Mouse (Mus musculus): ENCODE measurements around the gene Iqgap3. TPM values are rescaled to one million over a fixed set of nuclear protein-coding genes. Genes with fewer than 3 reads are reported as not detected.

Gene Iqgap3
- 1.8 and 2.3 TPM in 2 replicates for polyA plus RNA-seq (2015; fragmentation: Nextera tagmentation; extraction: Ambion mirVana)

DNA sequence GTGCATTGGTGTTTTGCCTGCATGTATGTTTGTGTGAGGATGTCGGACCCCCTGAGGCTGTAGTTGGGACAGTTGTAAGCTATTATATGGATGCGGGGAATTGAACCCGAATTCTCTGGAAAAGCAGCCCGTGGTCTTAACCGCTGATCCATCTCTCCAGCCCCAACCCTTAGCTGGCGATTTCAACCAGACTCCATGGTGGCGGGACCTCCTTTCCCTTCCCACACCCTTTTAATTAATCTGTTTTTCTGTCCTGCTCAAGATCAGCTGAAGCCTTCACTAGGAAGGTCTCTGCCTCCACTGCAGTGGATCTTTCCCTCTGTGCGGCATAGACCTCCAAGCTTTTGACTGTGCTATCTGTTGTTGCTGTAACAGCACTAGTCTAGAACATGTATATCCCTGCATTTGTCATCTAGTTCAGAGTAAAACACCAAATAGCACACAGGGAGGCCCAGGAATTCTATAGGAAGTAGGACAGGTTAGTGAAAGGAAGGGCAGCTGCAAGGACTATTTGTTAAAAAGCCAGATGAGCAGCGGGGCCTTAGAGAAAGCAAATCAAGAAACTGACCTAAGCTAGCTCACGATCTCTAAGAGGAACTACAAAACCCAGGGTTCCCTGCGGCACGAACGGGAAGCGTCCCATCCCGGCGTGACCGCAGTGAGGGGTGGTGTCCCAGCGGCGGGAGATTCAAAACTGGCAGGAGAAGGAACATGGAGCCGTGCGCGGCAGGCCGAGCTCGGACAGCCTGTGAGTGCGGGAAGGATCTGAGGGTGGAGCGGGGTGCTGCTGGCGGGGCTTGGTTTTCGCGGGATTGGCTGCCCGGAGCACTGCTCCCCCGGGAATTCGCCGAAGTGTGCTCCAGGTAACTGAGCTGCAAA is at the start of gene Iqgap3:
TSS of gene Iqgap3 (plus strand) at position 627 of the 879 bp plus-strand sequence.
- Histone ChIP-seq H3K4me2 (ENCODE audit: low read length) (peak within 1 kb of the TSS; percentile 85), H3K9me3 (replicated peaks; ENCODE audit: control insufficient read depth, low read length, poor library complexity, severe bottlenecking) (no peaks in the 10 kb centered on the region), H3K4me1 (ENCODE audit: control insufficient read depth, insufficient read depth, low read length) (0 out of 2 replicates have a peak, but pooled peaks cover 3% of the 10 kb centered on the region), H3K4me3 (ENCODE audit: low read depth, low read length) (peak within 1 kb of the TSS; percentile 38), H3K27ac (ENCODE audit: low read length) (peak within 1 kb of the TSS; percentile 31), H3K27me3 (ENCODE audit: control insufficient read depth, insufficient read depth, low read depth, low read length) (no peaks in the 10 kb centered on the region), H3K9ac (ENCODE audit: low read depth, low read length) (peak within 1 kb of the TSS; percentile 18), H3K36me3 (ENCODE audit: control insufficient read depth, insufficient read depth, low read length) (no peaks in the 10 kb centered on the region)
- ATAC-seq = peak; percentile 93
- 20% methylated on average over 33 of the region's 33 CpGs for WGBS

DNA sequence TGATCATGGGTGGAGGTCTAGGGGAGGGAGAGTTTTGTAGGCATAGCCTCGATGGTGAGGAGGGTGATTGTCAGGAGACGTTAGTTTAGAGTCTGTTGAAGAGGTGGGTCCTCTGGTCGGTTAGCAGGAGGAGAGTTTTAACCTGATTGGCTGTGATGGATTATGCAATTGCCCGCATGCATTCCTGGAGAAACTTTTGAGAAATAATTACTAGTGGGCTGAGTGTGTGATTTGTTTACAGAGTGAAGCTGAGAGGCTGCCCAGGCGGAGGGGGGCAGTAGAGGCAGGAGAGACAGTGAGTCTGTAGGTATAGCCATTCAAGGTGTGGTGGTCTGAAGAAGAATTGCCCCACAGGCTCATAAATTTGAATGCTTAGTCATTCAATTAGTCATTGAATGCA is 48.3 kb upstream of the Iqgap3 start:
- no peak overlapping the region for H3K4me2 ChIP-seq (ENCODE audit: low read length)
- peaks cover 14% of the 10 kb centered on the region; the same call in 1 of the 2 replicates for H3K27me3 ChIP-seq (ENCODE audit: control insufficient read depth, insufficient read depth, low read depth, low read length)
- no peaks in the 10 kb centered on the region for H3K9me3 ChIP-seq (replicated peaks; ENCODE audit: control insufficient read depth, low read length, poor library complexity, severe bottlenecking)
- 76% methylated on average over 5 of the region's 5 CpGs for WGBS
- ATAC-seq = no peak
- H3K27ac ChIP-seq (ENCODE audit: low read length) = no peak overlapping the region
- no peaks in the 10 kb centered on the region for H3K4me1 ChIP-seq (ENCODE audit: control insufficient read depth, insufficient read depth, low read length)
- no peak overlapping the region for H3K4me3 ChIP-seq (ENCODE audit: low read depth, low read length)
- no peaks in the 10 kb centered on the region for H3K36me3 ChIP-seq (ENCODE audit: control insufficient read depth, insufficient read depth, low read length)
- H3K9ac ChIP-seq (ENCODE audit: low read depth, low read length) = no peak overlapping the region

DNA sequence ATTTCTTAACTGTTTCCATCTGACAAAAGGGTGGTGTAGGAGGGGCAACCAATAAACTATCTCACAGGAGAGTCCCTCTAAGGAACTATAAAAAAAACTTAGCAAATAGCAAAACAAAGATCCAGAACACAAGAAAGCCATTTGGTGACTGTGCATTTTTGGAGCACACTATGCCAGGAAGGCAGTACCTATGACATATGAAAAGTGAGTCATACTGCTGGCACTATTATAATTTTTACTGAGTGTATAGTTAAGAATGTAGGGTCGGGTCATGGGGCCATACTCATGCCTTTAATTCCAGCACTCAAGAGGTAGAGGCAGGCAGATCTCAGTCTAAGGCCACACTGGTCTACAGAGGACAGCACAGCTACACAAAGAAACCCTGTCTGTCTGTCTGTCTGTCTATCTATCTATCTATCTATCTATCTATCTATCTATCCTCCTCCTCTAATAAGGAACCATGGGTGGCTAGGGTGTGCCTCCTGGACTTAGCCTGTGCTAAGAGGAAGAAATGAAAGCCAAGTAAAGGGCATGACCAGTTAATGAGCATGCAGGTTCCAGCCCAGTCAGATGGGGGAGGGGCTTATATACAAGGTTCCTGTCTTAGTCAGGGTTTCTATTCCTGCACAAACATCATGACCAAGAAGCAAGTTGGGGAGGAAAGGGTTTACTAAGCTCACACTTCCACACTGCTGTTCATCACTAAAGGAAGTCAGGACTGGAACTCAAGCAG is 46.0 kb upstream of the Iqgap3 start:
- Histone ChIP-seq H3K9me3 (replicated peaks; ENCODE audit: control insufficient read depth, low read length, poor library complexity, severe bottlenecking) (no peaks in the 10 kb centered on the region), H3K4me1 (ENCODE audit: control insufficient read depth, insufficient read depth, low read length) (no peaks in the 10 kb centered on the region), H3K36me3 (ENCODE audit: control insufficient read depth, insufficient read depth, low read length) (no peaks in the 10 kb centered on the region), H3K9ac (ENCODE audit: low read depth, low read length) (no peak overlapping the region), H3K4me2 (ENCODE audit: low read length) (no peak overlapping the region), H3K27me3 (ENCODE audit: control insufficient read depth, insufficient read depth, low read depth, low read length) (peaks cover 17% of the 10 kb centered on the region), H3K4me3 (ENCODE audit: low read depth, low read length) (no peak overlapping the region), H3K27ac (ENCODE audit: low read length) (no peak overlapping the region)
- WGBS = 77% methylated on average over 1 of the region's 1 CpGs
- ATAC-seq = no peak

DNA sequence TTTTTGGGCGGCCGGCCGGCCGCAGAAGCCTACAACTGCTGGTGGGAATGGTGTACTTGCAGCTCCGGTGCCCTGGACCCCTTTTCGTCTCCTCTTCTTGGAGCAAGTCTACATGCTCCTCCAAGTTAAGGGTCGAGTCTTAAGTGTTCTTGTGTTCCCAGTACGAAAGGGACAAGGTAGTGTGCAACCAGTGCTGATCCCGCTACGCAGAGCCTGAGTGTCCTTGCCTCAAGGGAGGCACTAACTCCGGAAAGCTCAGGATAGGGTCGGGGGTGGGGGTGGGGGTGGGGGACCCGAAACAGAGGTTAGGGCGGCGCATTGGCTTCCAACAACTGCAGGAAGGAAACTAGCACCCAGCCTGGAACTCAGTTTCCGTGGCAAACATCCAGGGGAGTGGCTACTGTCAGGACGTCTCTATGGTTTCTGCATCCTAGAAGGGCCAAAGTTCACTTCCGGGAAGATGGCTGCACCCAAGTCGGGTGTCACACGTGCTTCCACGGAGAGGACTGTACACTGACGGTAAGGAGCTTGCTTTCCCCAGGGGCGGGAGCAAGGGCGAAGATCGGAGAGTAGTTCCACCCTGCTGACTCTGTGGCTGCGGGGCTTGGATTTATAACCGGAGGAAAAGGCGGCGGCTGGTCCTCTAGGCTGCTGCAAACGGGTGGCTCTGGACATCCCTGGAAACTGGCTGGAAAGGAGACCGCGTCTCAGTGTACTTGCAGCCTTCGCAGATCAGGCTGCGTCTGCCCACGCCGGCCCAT is 38.9 kb upstream of the Iqgap3 start, which contains the start of gene Gpatch4:
TSS of gene Gpatch4 (plus strand) at position 448 of the 761 bp plus-strand sequence.
- H3K4me1 ChIP-seq (ENCODE audit: control insufficient read depth, insufficient read depth, low read length) = peaks cover 15% of the 10 kb centered on the region
- peak within 1 kb of the TSS; percentile 64 for H3K27ac ChIP-seq (ENCODE audit: low read length)
- H3K9ac ChIP-seq (ENCODE audit: low read depth, low read length) = peak within 1 kb of the TSS; percentile 67
- 10% methylated on average over 36 of the region's 36 CpGs for WGBS
- H3K9me3 ChIP-seq (replicated peaks; ENCODE audit: control insufficient read depth, low read length, poor library complexity, severe bottlenecking) = no peaks in the 10 kb centered on the region
- peak within 1 kb of the TSS; percentile 58 for H3K4me2 ChIP-seq (ENCODE audit: low read length)
- ATAC-seq = peak; percentile 96
- H3K27me3 ChIP-seq (ENCODE audit: control insufficient read depth, insufficient read depth, low read depth, low read length) = peaks cover 11% of the 10 kb centered on the region
- peak within 1 kb of the TSS; percentile 61 for H3K4me3 ChIP-seq (ENCODE audit: low read depth, low read length)
- no peaks in the 10 kb centered on the region for H3K36me3 ChIP-seq (ENCODE audit: control insufficient read depth, insufficient read depth, low read length)

DNA sequence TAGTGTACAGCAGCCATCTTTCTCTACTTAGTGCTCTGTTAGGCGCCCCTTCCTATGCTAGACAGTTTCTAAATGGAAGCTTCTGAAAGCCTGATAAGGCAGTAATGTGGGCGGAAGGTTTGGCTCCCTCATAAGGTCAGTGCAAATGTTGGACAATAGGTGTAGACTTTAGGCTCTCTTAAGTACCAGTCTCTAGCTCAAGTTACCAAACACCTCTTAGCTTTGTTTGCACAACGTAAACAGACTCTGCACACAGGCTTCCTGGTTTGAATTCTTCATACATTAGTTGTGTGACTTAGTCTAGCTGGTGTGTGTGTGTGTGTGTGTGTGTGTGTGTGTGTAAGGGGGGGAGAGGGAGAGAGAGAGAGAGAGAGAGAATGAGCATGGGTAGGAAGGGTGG is 32.2 kb upstream of the Iqgap3 start:
- no peaks in the 10 kb centered on the region for H3K9me3 ChIP-seq (replicated peaks; ENCODE audit: control insufficient read depth, low read length, poor library complexity, severe bottlenecking)
- peaks cover 15% of the 10 kb centered on the region for H3K36me3 ChIP-seq (ENCODE audit: control insufficient read depth, insufficient read depth, low read length)
- 89% methylated on average over 3 of the region's 3 CpGs for WGBS
- H3K4me2 ChIP-seq (ENCODE audit: low read length) = no peak overlapping the region
- no peak overlapping the region for H3K9ac ChIP-seq (ENCODE audit: low read depth, low read length)
- H3K27ac ChIP-seq (ENCODE audit: low read length) = no peak overlapping the region
- peaks cover 4% of the 10 kb centered on the region for H3K4me1 ChIP-seq (ENCODE audit: control insufficient read depth, insufficient read depth, low read length)
- no peak for ATAC-seq
- no peaks in the 10 kb centered on the region for H3K27me3 ChIP-seq (ENCODE audit: control insufficient read depth, insufficient read depth, low read depth, low read length)
- no peak overlapping the region for H3K4me3 ChIP-seq (ENCODE audit: low read depth, low read length)

DNA sequence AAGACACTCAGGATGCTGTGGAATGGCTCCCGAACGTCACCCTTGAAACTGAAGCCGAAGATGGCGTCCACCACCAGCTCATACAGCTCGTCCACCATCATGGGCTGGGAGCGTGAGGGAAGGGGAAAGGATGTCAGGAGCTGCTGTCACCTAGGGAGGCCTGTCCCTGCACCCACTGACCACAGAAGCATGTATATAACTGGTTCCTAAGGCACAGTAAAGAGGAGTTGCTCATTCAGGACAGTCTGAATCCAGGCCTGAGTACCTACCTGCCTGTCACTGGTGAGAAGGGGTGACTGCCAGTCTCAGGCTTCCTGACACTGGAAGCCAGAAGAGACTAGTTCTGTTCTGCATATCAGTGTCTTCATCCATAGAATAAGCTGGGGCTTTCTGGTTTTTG is 24.7 kb upstream of the Iqgap3 start:
- 83% methylated on average over 6 of the region's 6 CpGs for WGBS
- H3K27ac ChIP-seq (ENCODE audit: low read length) = no peak overlapping the region
- peaks cover 12% of the 10 kb centered on the region for H3K4me1 ChIP-seq (ENCODE audit: control insufficient read depth, insufficient read depth, low read length)
- peak overlapping the region; percentile 92; the same call in 1 of the 2 replicates for H3K9ac ChIP-seq (ENCODE audit: low read depth, low read length)
- H3K4me2 ChIP-seq (ENCODE audit: low read length) = peak overlapping the region; percentile 73
- ATAC-seq = no peak
- H3K36me3 ChIP-seq (ENCODE audit: control insufficient read depth, insufficient read depth, low read length) = peaks cover 19% of the 10 kb centered on the region
- no peaks in the 10 kb centered on the region for H3K27me3 ChIP-seq (ENCODE audit: control insufficient read depth, insufficient read depth, low read depth, low read length)
- no peaks in the 10 kb centered on the region for H3K9me3 ChIP-seq (replicated peaks; ENCODE audit: control insufficient read depth, low read length, poor library complexity, severe bottlenecking)
- peak overlapping the region; percentile 89; the same call in 1 of the 2 replicates for H3K4me3 ChIP-seq (ENCODE audit: low read depth, low read length)

DNA sequence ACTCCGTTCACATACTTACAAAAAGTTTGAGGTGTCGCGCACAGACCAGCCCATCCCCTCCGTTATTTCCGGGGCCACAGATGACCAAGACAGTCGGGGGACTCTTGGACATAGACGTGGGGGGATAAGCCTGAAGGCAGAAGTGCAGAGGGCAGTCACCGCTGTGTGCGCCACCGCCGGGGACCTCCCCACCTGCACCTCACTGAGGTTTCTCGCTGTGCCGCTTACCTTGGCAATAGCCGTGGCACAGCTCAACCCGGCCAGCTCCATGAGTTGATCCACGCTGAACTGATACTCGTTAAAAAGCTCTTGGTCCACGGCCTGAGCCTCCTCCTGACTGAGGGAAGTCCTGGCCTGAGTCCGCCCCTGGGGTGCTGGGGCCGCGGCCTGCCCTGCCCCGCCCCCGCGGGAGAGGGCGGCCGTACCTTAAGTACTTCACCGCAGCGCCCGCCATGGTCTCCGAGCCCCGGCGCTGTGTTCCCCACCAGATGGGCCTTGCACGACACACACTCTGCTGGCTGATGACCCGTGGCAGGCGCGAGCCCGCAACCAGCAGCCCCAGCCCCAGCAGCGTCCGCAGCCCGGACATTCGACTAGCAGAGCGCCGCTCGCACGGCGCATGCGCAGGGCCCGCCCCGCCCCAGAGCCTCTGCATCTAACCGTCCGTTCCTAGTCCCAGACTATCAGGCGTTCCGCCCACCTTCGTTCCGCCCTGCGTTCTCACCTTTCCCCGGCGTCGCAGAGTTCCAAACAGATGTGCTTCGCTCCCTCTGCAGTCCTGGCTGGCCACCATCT is 23.7 kb upstream of the Iqgap3 start, which contains the start of gene Naxe:
TSS of gene Naxe (minus strand) at position 594 of the 795 bp plus-strand sequence.
- peak within 1 kb of the TSS; percentile 89 for H3K4me3 ChIP-seq (ENCODE audit: low read depth, low read length)
- H3K27ac ChIP-seq (ENCODE audit: low read length) = peak within 1 kb of the TSS; percentile 76
- WGBS = under 1% methylated on average over 48 of the region's 60 CpGs

DNA sequence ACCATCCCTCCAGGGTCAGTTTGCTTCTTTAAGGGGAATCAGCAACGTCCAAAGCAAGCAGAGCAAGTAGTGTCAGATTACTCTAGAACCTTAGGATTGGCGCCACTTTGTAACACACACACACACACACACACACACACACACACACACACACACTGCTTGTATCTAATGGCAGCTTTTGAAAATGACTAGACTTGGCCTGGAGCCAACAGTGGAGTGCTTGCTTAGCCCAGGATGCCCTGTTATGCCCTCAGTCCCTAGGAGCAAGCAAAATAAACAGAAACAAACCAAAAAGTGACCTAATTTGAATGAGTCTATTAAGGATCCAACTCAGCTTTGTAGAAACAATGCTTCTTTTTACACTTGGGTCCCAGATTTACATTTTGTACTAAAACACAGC is 13.4 kb upstream of the Iqgap3 start:
- no peak overlapping the region for H3K4me3 ChIP-seq (ENCODE audit: low read depth, low read length)
- no peaks in the 10 kb centered on the region for H3K9me3 ChIP-seq (replicated peaks; ENCODE audit: control insufficient read depth, low read length, poor library complexity, severe bottlenecking)
- H3K4me2 ChIP-seq (ENCODE audit: low read length) = no peak overlapping the region
- H3K9ac ChIP-seq (ENCODE audit: low read depth, low read length) = no peak overlapping the region
- WGBS = 32% methylated on average over 2 of the region's 2 CpGs
- ATAC-seq = no peak
- no peaks in the 10 kb centered on the region for H3K4me1 ChIP-seq (ENCODE audit: control insufficient read depth, insufficient read depth, low read length)
- no peaks in the 10 kb centered on the region for H3K36me3 ChIP-seq (ENCODE audit: control insufficient read depth, insufficient read depth, low read length)
- H3K27me3 ChIP-seq (ENCODE audit: control insufficient read depth, insufficient read depth, low read depth, low read length) = no peaks in the 10 kb centered on the region
- H3K27ac ChIP-seq (ENCODE audit: low read length) = no peak overlapping the region

More for the DNA sequence above, 23.7 kb upstream of the Iqgap3 start, which contains the start of gene Naxe:
- H3K36me3 ChIP-seq (ENCODE audit: control insufficient read depth, insufficient read depth, low read length) = peaks cover 11% of the 10 kb centered on the region
- peak within 1 kb of the TSS; percentile 73 for H3K4me2 ChIP-seq (ENCODE audit: low read length)
- peak; percentile 95 for ATAC-seq
- H3K9me3 ChIP-seq (replicated peaks; ENCODE audit: control insufficient read depth, low read length, poor library complexity, severe bottlenecking) = no peaks in the 10 kb centered on the region
- peaks cover 12% of the 10 kb centered on the region for H3K4me1 ChIP-seq (ENCODE audit: control insufficient read depth, insufficient read depth, low read length)
- no peaks in the 10 kb centered on the region for H3K27me3 ChIP-seq (ENCODE audit: control insufficient read depth, insufficient read depth, low read depth, low read length)
- peak within 1 kb of the TSS; percentile 92 for H3K9ac ChIP-seq (ENCODE audit: low read depth, low read length)

All from midbrain, embryonic 16.5 days (tissue).